Mouse (Mus musculus): Measurements from ENCODE around the gene Baat. TPM values are rescaled to one million over a fixed set of nuclear protein-coding genes. Genes with fewer than 3 reads are reported as not detected.

The Baat gene
- total RNA-seq, 2 experiments from 2014 or later: 0.27 TPM; not detected in 1

Other genes with a start within 250 kb of the Baat start
- not detected for gene Acnat2, start 98.4 kb downstream of the Baat start, total RNA-seq (2021)
- gene Acnat1, start 32.6 kb downstream of the Baat start, total RNA-seq (2021): 1 to 10 TPM; 1.1 to 1.3 TPM
- gene Mrpl50, start 14.5 kb upstream of the Baat start, total RNA-seq (2021): 10 to 100 TPM; 28.3 to 31.0 TPM
- 10 to 100 TPM in 1 of 2 experiments, 1 to 10 TPM in 1; 8.4 to 17.0 TPM for gene Zfp189, start 14.6 kb upstream of the Baat start, total RNA-seq (2021)
- 1 to 10 TPM in 1 of 2 experiments, under 1 TPM in 1; 0.72 to 1.4 TPM for gene Aldob, start 43.0 kb upstream of the Baat start, total RNA-seq (2021)
- gene Tmem246, start 91.3 kb upstream of the Baat start, total RNA-seq (2021): 10 to 100 TPM; 66.9 to 68.1 TPM
- gene Rnf20, start 125.4 kb upstream of the Baat start, total RNA-seq (2021): 10 to 100 TPM; 64.3 to 70.4 TPM
- gene Ppp3r2, start 175.5 kb upstream of the Baat start, total RNA-seq (2021): under 1 TPM; 0.47 to 0.75 TPM

Data from left cerebral cortex, postnatal 14 days (tissue).